Mouse (Mus musculus): ENCODE data around the gene Dbf4.

DNA sequence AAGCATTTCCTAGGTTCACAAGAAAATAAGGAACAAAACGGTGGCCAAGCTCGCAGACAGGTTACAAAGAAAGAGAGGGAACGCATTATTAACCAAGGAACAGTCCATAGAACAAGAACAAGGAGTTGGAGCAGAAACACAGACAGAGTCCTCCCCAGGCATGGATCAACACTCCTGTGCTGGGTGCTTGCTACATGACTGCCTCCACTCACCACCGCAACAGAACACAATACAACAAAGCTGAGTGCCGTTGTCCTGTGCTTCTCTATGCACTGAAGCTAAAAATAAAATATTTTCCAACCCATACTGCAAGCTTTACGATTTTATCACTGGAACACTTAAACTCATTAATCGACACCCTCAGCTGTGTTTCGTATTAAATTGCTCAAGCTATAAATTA, 64.8 kb downstream of the Dbf4 start:
- TF ChIP-seq ZMIZ1 (IDR thresholded peaks at IDR 0.05; ENCODE audit: low read depth, low read length) (no peak), MAFK (IDR thresholded peaks at IDR 0.05; ENCODE audit: insufficient replicate concordance, low read length) (no peak), CTCF (conservative IDR thresholded peaks at IDR 0.05 in 1 of 2, IDR thresholded peaks at IDR 0.05 in 1 of 2; ENCODE audit: low read depth in 2 of 2, low read length in 2 of 2) (no peak), E2F4 (IDR thresholded peaks at IDR 0.05; ENCODE audit: insufficient replicate concordance, low read depth, low read length) (no peak), POLR2A (IDR thresholded peaks at IDR 0.05; ENCODE audit: low read depth, low read length) (no peak)
